Mouse (Mus musculus): Measurements from ENCODE around the gene Pex7.

GRCm38 (mm10) chr10:19880437-19880836 lies 27.1 kb downstream of the Pex7 start:
- TF ChIP-seq CTCF (IDR thresholded peaks at IDR 0.05 in 2 of 3, conservative IDR thresholded peaks at IDR 0.05 in 1 of 3; ENCODE audit: control insufficient read depth in 1 of 3, insufficient read depth in 1 of 3, low read depth in 2 of 3, low read length in 3 of 3, poor library complexity in 1 of 3, severe bottlenecking in 1 of 3) (no peak), ELF1 (IDR thresholded peaks at IDR 0.05; ENCODE audit: low read depth, low read length) (no peak)
